Mouse (Mus musculus) bone marrow, adult 2 months (tissue): Measurements from ENCODE around the gene Msx1.

Experiments used
- CTCF ChIP-seq: fragments of 200-500 bp; IDR thresholded peaks from 2 replicates; pipeline ENCODE4 v1.5.1; 2011; ENCODE audit warnings: low read length, control low read depth; ENCODE audit not compliant: control insufficient read depth, insufficient read depth
- POLR2A ChIP-seq: fragments of 200-500 bp; IDR thresholded peaks from 2 replicates; pipeline ENCODE4 v1.6.1; 2011; ENCODE audit warnings: low read depth, mild to moderate bottlenecking, control low read depth, low read length, borderline replicate concordance; ENCODE audit not compliant: control insufficient read depth

- TF ChIP-seq POLR2A = no peak
- TF ChIP-seq CTCF = no peak
Measured at GRCm38 (mm10) chr5:37784847-37785391, 39.5 kb downstream of the Msx1 start.
